ENCODE assay signal across 14 mouse cellular contexts in the genomic region with DNA sequence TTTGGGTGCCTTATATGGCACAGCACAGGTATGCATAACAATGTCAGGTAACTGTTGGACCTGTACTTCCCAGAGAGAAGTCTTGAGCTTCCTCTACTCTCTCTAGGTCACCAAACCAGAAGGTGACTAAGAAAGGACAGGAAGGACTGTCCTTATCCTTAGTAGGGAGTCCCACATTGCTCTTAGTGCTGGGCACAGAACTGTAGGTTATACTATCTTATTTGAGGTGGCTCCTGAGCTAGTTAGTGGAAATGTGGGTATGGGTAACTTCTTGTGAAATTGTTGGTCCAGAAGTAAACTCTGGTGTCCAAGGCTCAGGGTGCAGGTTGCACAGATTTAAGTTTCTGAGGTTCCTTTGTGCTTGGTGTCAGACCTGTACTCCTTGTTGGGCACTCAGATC. TPM values are rescaled to one million over a fixed set of nuclear protein-coding genes. Genes with fewer than 3 reads are reported as not detected.
DNase-seq lines count a peak whose midpoint lies in the region; ATAC-seq and TF ChIP-seq lines count a peak whose summit lies in the region.
"Had no signal": no experiment of that assay in that cellular context is flagged by ENCODE, and none has a peak within 500 bp of the region (broad histone marks: within the 10 kb centered on the region; RNA-seq: fewer than 3 reads in every experiment).

No protein-coding gene starts in this region.

- no peak for ATAC-seq in heart, embryonic 11.5 days (replicated peaks; ENCODE audit: insufficient number of reproducible peaks, low FRiP score, low TSS enrichment)
- ATAC-seq in liver, embryonic 11.5 days (replicated peaks; ENCODE audit: low FRiP score) = no peak
- no peak for ATAC-seq in liver, postnatal 0 days
- ATAC-seq in hindbrain, embryonic 15.5 days (ENCODE audit: low FRiP score, low read depth) = no peak
- ATAC-seq in midbrain, embryonic 15.5 days (replicated peaks) = no peak
- ATAC-seq: activated CD4-positive, CD25-positive, alpha-beta regulatory T cell, adult 4 months had no signal

- no peak overlapping the region for H3K9ac ChIP-seq in heart, embryonic 11.5 days (ENCODE audit: low read depth, low read length)
- no peak overlapping the region for H3K9ac ChIP-seq in liver, embryonic 11.5 days (ENCODE audit: low read depth, low read length)
- H3K9ac ChIP-seq in liver, postnatal 0 days (replicated peaks) = no peak overlapping the region
- no peak overlapping the region for H3K9ac ChIP-seq in hindbrain, embryonic 15.5 days
- H3K9ac ChIP-seq in midbrain, embryonic 15.5 days = no peak overlapping the region

- H3K36me3 ChIP-seq in heart, embryonic 11.5 days (ENCODE audit: control insufficient read depth, insufficient read depth, low read length) = no peaks in the 10 kb centered on the region
- no peaks in the 10 kb centered on the region for H3K36me3 ChIP-seq in liver, embryonic 11.5 days (ENCODE audit: control insufficient read depth, insufficient read depth, low read length)
- H3K36me3 ChIP-seq in liver, postnatal 0 days (replicated peaks; ENCODE audit: insufficient read depth, low read length) = no peaks in the 10 kb centered on the region
- no peaks in the 10 kb centered on the region for H3K36me3 ChIP-seq in hindbrain, embryonic 15.5 days
- no peaks in the 10 kb centered on the region for H3K36me3 ChIP-seq in midbrain, embryonic 15.5 days (replicated peaks)

- H3K27me3 ChIP-seq in heart, embryonic 11.5 days (ENCODE audit: control insufficient read depth, insufficient read depth, low read length) = no peaks in the 10 kb centered on the region
- H3K27me3 ChIP-seq in liver, embryonic 11.5 days (replicated peaks; ENCODE audit: control insufficient read depth, insufficient read depth, low read length) = no peaks in the 10 kb centered on the region
- no peaks in the 10 kb centered on the region for H3K27me3 ChIP-seq in liver, postnatal 0 days (ENCODE audit: insufficient read depth, low read length)
- no peaks in the 10 kb centered on the region for H3K27me3 ChIP-seq in hindbrain, embryonic 15.5 days
- no peaks in the 10 kb centered on the region for H3K27me3 ChIP-seq in midbrain, embryonic 15.5 days (replicated peaks)

- H3K4me1 ChIP-seq in heart, embryonic 11.5 days (ENCODE audit: control insufficient read depth, insufficient read depth, low read length) = peaks cover 16% of the 10 kb centered on the region
- H3K4me1 ChIP-seq in liver, embryonic 11.5 days (replicated peaks; ENCODE audit: control insufficient read depth, insufficient read depth, low read length) = peaks cover 10% of the 10 kb centered on the region
- peaks cover 23% of the 10 kb centered on the region for H3K4me1 ChIP-seq in liver, postnatal 0 days (ENCODE audit: insufficient read depth)
- peaks cover 28% of the 10 kb centered on the region for H3K4me1 ChIP-seq in hindbrain, embryonic 15.5 days (replicated peaks)
- peaks cover 30% of the 10 kb centered on the region for H3K4me1 ChIP-seq in midbrain, embryonic 15.5 days

- H3K4me3 ChIP-seq in heart, embryonic 11.5 days (ENCODE audit: low read depth, low read length) = no peak overlapping the region
- H3K4me3 ChIP-seq in liver, embryonic 11.5 days (ENCODE audit: low read depth, low read length) = no peak overlapping the region
- no peak overlapping the region for H3K4me3 ChIP-seq in liver, postnatal 0 days (ENCODE audit: low read depth, low read length)
- 0 out of 2 replicates have a peak overlapping the region, but pooled peaks have one; percentile 1 for H3K4me3 ChIP-seq in hindbrain, embryonic 15.5 days
- H3K4me3 ChIP-seq in midbrain, embryonic 15.5 days = no peak overlapping the region

- TF ChIP-seq EP300 in liver, postnatal 0 days (IDR thresholded peaks at IDR 0.05; ENCODE audit: low read depth) = no peak

- H3K27ac ChIP-seq in heart, embryonic 11.5 days (ENCODE audit: low read depth, low read length) = no peak overlapping the region
- no peak overlapping the region for H3K27ac ChIP-seq in liver, embryonic 11.5 days (ENCODE audit: low read depth, low read length)
- H3K27ac ChIP-seq in liver, postnatal 0 days (ENCODE audit: low read depth) = no peak overlapping the region
- H3K27ac ChIP-seq in hindbrain, embryonic 15.5 days (replicated peaks) = no peak overlapping the region
- no peak overlapping the region for H3K27ac ChIP-seq in midbrain, embryonic 15.5 days
- H3K27ac ChIP-seq: kidney, postnatal 0 days had no signal

- no peak for DNase-seq in heart, adult 18-20 months
- DNase-seq in liver, embryonic 11.5 days (ENCODE audit: low spot score) = no peak
- no peak for DNase-seq in liver, postnatal 0 days
- no peak for DNase-seq in cerebellum, postnatal 25 days
- no peak for DNase-seq in adrenal gland, postnatal 4 days (ENCODE audit: low spot score in 2 of 2)
- DNase-seq: cerebellum, adult 11-12 months; embryo, embryonic 11 days; left cerebral cortex, postnatal 4 days; thymus, postnatal 4 days had no signal

- no peaks in the 10 kb centered on the region for H3K9me3 ChIP-seq in heart, embryonic 11.5 days (replicated peaks; ENCODE audit: control insufficient read depth, low read length)
- H3K9me3 ChIP-seq in liver, embryonic 11.5 days (ENCODE audit: control insufficient read depth, low read length) = no peaks in the 10 kb centered on the region
- no peaks in the 10 kb centered on the region for H3K9me3 ChIP-seq in liver, postnatal 0 days (ENCODE audit: low read length)
- H3K9me3 ChIP-seq in hindbrain, embryonic 15.5 days = no peaks in the 10 kb centered on the region
- no peaks in the 10 kb centered on the region for H3K9me3 ChIP-seq in midbrain, embryonic 15.5 days

- H3K4me2 ChIP-seq in heart, embryonic 11.5 days = peak overlapping the region; percentile 2; the same call in 1 of the 2 replicates
- peak overlapping the region; percentile 25; the same call in 1 of the 2 replicates for H3K4me2 ChIP-seq in liver, embryonic 11.5 days
- no peak overlapping the region; the same call in 1 of the 2 replicates for H3K4me2 ChIP-seq in liver, postnatal 0 days (ENCODE audit: low read depth, low read length)
- peak overlapping the region; percentile 21 for H3K4me2 ChIP-seq in hindbrain, embryonic 15.5 days
- H3K4me2 ChIP-seq in midbrain, embryonic 15.5 days = peak overlapping the region; percentile 18; the same call in 1 of the 2 replicates

- no peak for TF ChIP-seq CTCF in liver, postnatal 0 days (IDR thresholded peaks at IDR 0.05; ENCODE audit: low read depth)

RNA-seq across cellular contexts. Expression of a gene that starts 2.4 kb away (rescaled TPM):
- polyA plus RNA-seq in heart, embryonic 11.5 days (2014; fragmentation: Nextera tagmentation; extraction: Ambion mirVana) = 9.4 and 12.0 TPM in 2 replicates
- total RNA-seq in heart, adult 18-20 months (2021) = 10 to 100 TPM; 21.2 to 29.8 TPM
- polyA plus RNA-seq in liver, embryonic 11.5 days (2014; fragmentation: Nextera tagmentation; extraction: Ambion mirVana) = 8.8 and 8.9 TPM in 2 replicates
- polyA plus RNA-seq in liver, postnatal 0 days (2015; fragmentation: Nextera tagmentation; extraction: Ambion mirVana) = 2.2 and 2.7 TPM in 2 replicates
- polyA plus RNA-seq in hindbrain, embryonic 15.5 days (2015; fragmentation: Nextera tagmentation; extraction: Ambion mirVana) = 14.0 and 15.5 TPM in 2 replicates
- 17.6 and 19.4 TPM in 2 replicates for polyA plus RNA-seq in midbrain, embryonic 15.5 days (2015; fragmentation: Nextera tagmentation; extraction: Ambion mirVana)
- total RNA-seq in adrenal gland, postnatal 4 days (2021) = 10 to 100 TPM; 40.4 to 42.5 TPM

RNA-seq across cellular contexts. Expression of a gene that starts 36.1 kb away (rescaled TPM):
- 125 and 143 TPM in 2 replicates for polyA plus RNA-seq in heart, embryonic 11.5 days (2014; fragmentation: Nextera tagmentation; extraction: Ambion mirVana)
- 10 to 100 TPM; 29.1 to 32.2 TPM for total RNA-seq in heart, adult 18-20 months (2021)
- 151 and 174 TPM in 2 replicates for polyA plus RNA-seq in liver, embryonic 11.5 days (2014; fragmentation: Nextera tagmentation; extraction: Ambion mirVana)
- 60.0 and 60.4 TPM in 2 replicates for polyA plus RNA-seq in liver, postnatal 0 days (2015; fragmentation: Nextera tagmentation; extraction: Ambion mirVana)
- polyA plus RNA-seq in hindbrain, embryonic 15.5 days (2015; fragmentation: Nextera tagmentation; extraction: Ambion mirVana) = 125 and 129 TPM in 2 replicates
- polyA plus RNA-seq in midbrain, embryonic 15.5 days (2015; fragmentation: Nextera tagmentation; extraction: Ambion mirVana) = 130 and 132 TPM in 2 replicates
- total RNA-seq in adrenal gland, postnatal 4 days (2021) = 100 to 1,000 TPM; 129 TPM
